Mouse (Mus musculus) small intestine, adult 2 months (tissue): ENCODE data around the gene Rdh19. TPM values are rescaled to one million over a fixed set of nuclear protein-coding genes. Genes with fewer than 3 reads are reported as not detected.
"Not testable (repeated sequence)": the region's sequence is repeated elsewhere in the genome, so short reads cannot be mapped to it uniquely, and the experiment has no call there.

Experiments
- H3K27ac ChIP-seq: fragments of 200-500 bp; 2 replicates; pipeline ENCODE4 v1.5.1; 2012; ENCODE audit warnings: low read depth, low read length, control low read depth, inconsistent platforms; ENCODE audit not compliant: insufficient read depth
- H3K27me3 ChIP-seq: fragments of 200-500 bp; 2 replicates; pipeline ENCODE4 v1.6.1; 2012; ENCODE audit warnings: mild to moderate bottlenecking, moderate library complexity, low read length, inconsistent platforms; ENCODE audit not compliant: control insufficient read depth, insufficient read depth
- H3K36me3 ChIP-seq: fragments of 200-500 bp; 2 replicates; pipeline ENCODE4 v1.6.1; 2012; ENCODE audit warnings: mild to moderate bottlenecking, low read length, control low read depth, inconsistent platforms; ENCODE audit not compliant: control insufficient read depth, insufficient read depth
- H3K4me1 ChIP-seq: fragments of 200-500 bp; 2 replicates; pipeline ENCODE4 v1.6.1; 2012; ENCODE audit warnings: low read length, inconsistent platforms, mixed read lengths; ENCODE audit not compliant: control insufficient read depth, insufficient read depth, insufficient read length
- H3K4me3 ChIP-seq: fragments of 200-500 bp; 2 replicates; pipeline ENCODE4 v1.5.1; 2012; ENCODE audit warnings: low read depth, mild to moderate bottlenecking, control low read depth, inconsistent platforms, low read length, moderate library complexity
- CTCF ChIP-seq: fragments of 200-500 bp; IDR thresholded peaks from 2 replicates; pipeline ENCODE4 v1.5.1; 2012; ENCODE audit warnings: low read depth, mild to moderate bottlenecking, control low read depth, inconsistent platforms, low read length, moderate library complexity, mixed read lengths; ENCODE audit not compliant: insufficient replicate concordance, insufficient read length; ENCODE audit errors: extremely low read depth
- POLR2A ChIP-seq: fragments of 200-500 bp; IDR thresholded peaks from 2 replicates; pipeline ENCODE4 v1.6.1; 2012; ENCODE audit warnings: low read depth, mild to moderate bottlenecking, control low read depth, inconsistent platforms, low read length, moderate library complexity
- WGBS: fragments of 180-500 bp; shearing (Covaris S2); methylation state at CpG from one replicate; pipeline ENCODE4 v1.1.7; 2018; 5-methylcytosine and 5-hydroxymethylcytosine counted together
- polyA plus RNA-seq: library from polyadenylated mRNA; depleted of rRNA; stranded (reverse); fragments of >200 nt; gene quantifications from 2 replicates; pipeline ENCODE4 v1.2.3, GENCODE M21; 2012; rRNA removed

Rdh19 gene
- not detected in 2 replicates for polyA plus RNA-seq

- Histone ChIP-seq H3K27me3 (no peaks in the 10 kb centered on the region), H3K4me1 (0 out of 2 replicates have a peak, but pooled peaks cover 2% of the 10 kb centered on the region), H3K36me3 (no peaks in the 10 kb centered on the region), H3K27ac (no peak within 1 kb of the TSS), H3K4me3 (no peak within 1 kb of the TSS)
- TF ChIP-seq POLR2A (no peak), CTCF (no peak)
- 50% methylated on average over 1 of the region's 1 CpGs for WGBS
Observed at GRCm38 (mm10) chr10:127849628-127850027, at the start of gene Rdh19. Rdh19 (plus strand) TSS chr10:127849928.

- Histone ChIP-seq H3K4me3 (peak within 1 kb of the TSS; percentile 20), H3K4me1 (peaks cover 19% of the 10 kb centered on the region; the same call in 1 of the 2 replicates), H3K36me3 (no peaks in the 10 kb centered on the region), H3K27me3 (no peaks in the 10 kb centered on the region), H3K27ac (peak within 1 kb of the TSS; percentile 55)
- WGBS, result 49% methylated on average over 6 of the region's 6 CpGs
- TF ChIP-seq POLR2A, result no peak
- TF ChIP-seq CTCF, result no peak
Observed at GRCm38 (mm10) chr10:127800891-127801290, 48.8 kb upstream of the Rdh19 start, which contains the start of gene Rdh16. Rdh16 (plus strand) TSS chr10:127801152.

- H3K4me3 ChIP-seq, result no peak overlapping the region
- H3K27ac ChIP-seq, result 0 out of 2 replicates have a peak overlapping the region, but pooled peaks have one; percentile 55
- 50% methylated on average over 2 of the region's 2 CpGs for WGBS
- TF ChIP-seq CTCF, result no peak
- TF ChIP-seq POLR2A, result no peak
- peaks cover 19% of the 10 kb centered on the region; the same call in 1 of the 2 replicates for H3K4me1 ChIP-seq
- H3K36me3 ChIP-seq, result no peaks in the 10 kb centered on the region
- no peaks in the 10 kb centered on the region for H3K27me3 ChIP-seq
Observed at GRCm38 (mm10) chr10:127801612-127802011, 48.1 kb upstream of the Rdh19 start.

GRCm38 (mm10) chr10:127802236-127802635, 47.5 kb upstream of the Rdh19 start:
- H3K4me3 ChIP-seq, result no peak overlapping the region
- no peak overlapping the region for H3K27ac ChIP-seq
- H3K36me3 ChIP-seq, result no peaks in the 10 kb centered on the region
- TF ChIP-seq POLR2A (no peak), CTCF (no peak)
- peaks cover 19% of the 10 kb centered on the region; the same call in 1 of the 2 replicates for H3K4me1 ChIP-seq
- H3K27me3 ChIP-seq, result no peaks in the 10 kb centered on the region
- 75% methylated on average over 5 of the region's 5 CpGs for WGBS

- WGBS, result 68% methylated on average over 7 of the region's 7 CpGs
- Histone ChIP-seq H3K27me3 (no peaks in the 10 kb centered on the region), H3K4me3 (no peak overlapping the region), H3K36me3 (no peaks in the 10 kb centered on the region), H3K27ac (no peak overlapping the region), H3K4me1 (peaks cover 16% of the 10 kb centered on the region; the same call in 1 of the 2 replicates)
- TF ChIP-seq POLR2A, result no peak
- TF ChIP-seq CTCF, result no peak
Observed at GRCm38 (mm10) chr10:127804416-127804815, 45.3 kb upstream of the Rdh19 start.

GRCm38 (mm10) chr10:127815888-127816287, 33.8 kb upstream of the Rdh19 start:
- no peaks in the 10 kb centered on the region for H3K4me1 ChIP-seq
- no peak for TF ChIP-seq POLR2A
- TF ChIP-seq CTCF, result no peak
- no peak overlapping the region for H3K4me3 ChIP-seq
- H3K27ac ChIP-seq, result no peak overlapping the region
- H3K36me3 ChIP-seq, result no peaks in the 10 kb centered on the region
- H3K27me3 ChIP-seq, result no peaks in the 10 kb centered on the region

- 46% methylated on average over 4 of the region's 4 CpGs for whole genome bisulfite sequencing
- H3K36me3 ChIP-seq, H3K4me1 ChIP-seq, H3K27me3 ChIP-seq, H3K4me3 ChIP-seq, H3K27ac ChIP-seq: not testable (repeated sequence)
Observed at GRCm38 (mm10) chr10:127817268-127817910, 32.3 kb upstream of the Rdh19 start.

GRCm38 (mm10) chr10:127821806-127822205, 27.9 kb upstream of the Rdh19 start:
- not testable (repeated sequence) for H3K4me1 ChIP-seq, H3K36me3 ChIP-seq, H3K27ac ChIP-seq, H3K27me3 ChIP-seq, H3K4me3 ChIP-seq
- 85% methylated on average over 2 of the region's 2 CpGs for WGBS
